In the genomic region with DNA sequence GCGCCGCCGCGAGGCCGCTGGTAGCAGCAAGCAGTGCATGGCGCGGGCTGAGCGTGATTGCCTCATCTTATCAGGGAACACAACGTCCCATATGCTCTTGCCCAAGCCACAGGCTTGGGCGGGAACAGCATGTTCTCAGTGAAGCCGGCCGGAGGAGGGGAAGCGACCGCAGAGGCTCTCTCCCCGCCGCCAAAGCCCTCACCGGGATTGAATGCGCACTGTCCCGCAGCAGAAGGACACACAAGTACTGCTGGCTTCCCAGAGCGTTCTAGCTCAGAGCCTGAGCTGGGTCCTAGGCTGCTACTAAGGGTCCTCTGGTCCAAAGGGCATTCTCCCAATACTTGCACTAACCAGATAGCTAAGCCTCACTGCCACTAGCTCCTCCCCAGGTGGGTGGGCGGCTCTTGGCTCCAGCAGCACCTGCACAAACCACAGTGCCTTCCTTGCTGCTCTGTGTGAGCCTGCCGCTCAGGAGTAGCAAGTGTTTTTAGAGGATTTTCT, we compare ENCODE assay signal across 8 mouse cellular contexts. TPM values are rescaled to one million over a fixed set of nuclear protein-coding genes. Genes with fewer than 3 reads are reported as not detected.
DNase-seq lines count a peak whose midpoint lies in the region; ATAC-seq lines count a peak whose summit lies in the region.

No protein-coding gene starts in this region.

- peak; percentile 93 for DNase-seq in adrenal gland, adult 2 months
- peak; percentile 56 for DNase-seq in embryo, embryonic 11.5 days (ENCODE audit: low read depth, low spot score)
- DNase-seq in gastrocnemius, postnatal 25 days, result peak; percentile 98
- peak; percentile 86 for DNase-seq in intestine, embryonic 14.5 days (ENCODE audit: low spot score)
- DNase-seq in left cerebral cortex, postnatal 14 days (ENCODE audit: low spot score in 2 of 2), result peak; percentile 92 to 98
- peak; percentile 86 for DNase-seq in right cerebral cortex, postnatal 14 days
- DNase-seq in urinary bladder, postnatal 25 days (ENCODE audit: low spot score), result peak; percentile 82

- peak overlapping the region; percentile 61 for H3K4me2 ChIP-seq in intestine, embryonic 14.5 days (ENCODE audit: low read length)

- H3K27me3 ChIP-seq in intestine, embryonic 14.5 days (replicated peaks; ENCODE audit: control insufficient read depth, insufficient read depth, low read length), result no peaks in the 10 kb centered on the region

- peak; percentile 94 for ATAC-seq in intestine, embryonic 14.5 days (replicated peaks; ENCODE audit: low FRiP score, low TSS enrichment, low read depth)
- peak; percentile 95 for ATAC-seq in megakaryocyte-erythroid progenitor cell, adult 5-6 weeks (replicated peaks; ENCODE audit: low FRiP score, low TSS enrichment, poor library complexity, severe bottlenecking)

- intact Hi-C loops in left cerebral cortex, postnatal 14 days (cut with DNase I), result loop anchor here (2.0 kb wide), 1 partner anchor 42 kb away; the partner anchor contains the start of gene Klf13

- WGBS in intestine, embryonic 14.5 days, result 1% methylated on average over 22 of the region's 22 CpGs

- H3K4me3 ChIP-seq in intestine, embryonic 14.5 days (ENCODE audit: low read depth, low read length), result peak overlapping the region; percentile 33

- H3K27ac ChIP-seq in intestine, embryonic 14.5 days (ENCODE audit: low read depth), result peak overlapping the region; percentile 80

- peaks cover 6% of the 10 kb centered on the region; the same call in 1 of the 2 replicates for H3K4me1 ChIP-seq in intestine, embryonic 14.5 days (replicated peaks; ENCODE audit: control insufficient read depth, insufficient read depth, low read length)

- no peaks in the 10 kb centered on the region for H3K9me3 ChIP-seq in intestine, embryonic 14.5 days (ENCODE audit: control insufficient read depth, low read length)

- H3K36me3 ChIP-seq in intestine, embryonic 14.5 days (ENCODE audit: control insufficient read depth, insufficient read depth, low read length), result no peaks in the 10 kb centered on the region

- peak overlapping the region; percentile 35 for H3K9ac ChIP-seq in intestine, embryonic 14.5 days (ENCODE audit: low read length)

RNA-seq across cellular contexts. Expression of gene E030018B13Rik, which starts 19.6 kb away (rescaled TPM):
- not detected for total RNA-seq in adrenal gland, adult 2 months (2021)
- not detected in 2 replicates for polyA plus RNA-seq in adrenal gland, adult 2 months (2012; rRNA removed)
- total RNA-seq in gastrocnemius, postnatal 25 days (2021), result not detected
- 0.30 TPM in 1 of 2 replicates, not detected in the other for polyA plus RNA-seq in intestine, embryonic 14.5 days (2014; fragmentation: Nextera tagmentation; extraction: Ambion mirVana)
- total RNA-seq in left cerebral cortex, postnatal 14 days (2021), result not detected
- total RNA-seq in megakaryocyte-erythroid progenitor cell, adult 5-6 weeks (2014; fragmentation: Nextera tagmentation), result not detected in 2 replicates
- 0.15 TPM in 1 of 2 replicates, not detected in the other for total RNA-seq in megakaryocyte-erythroid progenitor cell, adult 5-6 weeks (2017)

RNA-seq across cellular contexts. Expression of gene Klf13, which starts 41.7 kb away (rescaled TPM):
- total RNA-seq in adrenal gland, adult 2 months (2021), result 10 to 100 TPM; 67.0 to 77.8 TPM
- polyA plus RNA-seq in adrenal gland, adult 2 months (2012; rRNA removed), result 69.2 and 87.7 TPM in 2 replicates
- 10 to 100 TPM; 38.9 to 43.1 TPM for total RNA-seq in gastrocnemius, postnatal 25 days (2021)
- 30.7 and 32.1 TPM in 2 replicates for polyA plus RNA-seq in intestine, embryonic 14.5 days (2014; fragmentation: Nextera tagmentation; extraction: Ambion mirVana)
- 100 to 1,000 TPM; 168 to 175 TPM for total RNA-seq in left cerebral cortex, postnatal 14 days (2021)
- total RNA-seq in megakaryocyte-erythroid progenitor cell, adult 5-6 weeks (2014; fragmentation: Nextera tagmentation), result 36.6 and 56.3 TPM in 2 replicates
- total RNA-seq in megakaryocyte-erythroid progenitor cell, adult 5-6 weeks (2017), result 14.7 and 17.3 TPM in 2 replicates

Comparison
In these comparisons a context has a peak if more than half of its experiments do, and no peak if none do; other contexts are left out.
1. Peak in every context shown above with its lines: DNase-seq, ATAC-seq, H3K4me3 ChIP-seq and H3K27ac ChIP-seq.